Mouse (Mus musculus): ENCODE data around the gene Nt5c3b.

DNA sequence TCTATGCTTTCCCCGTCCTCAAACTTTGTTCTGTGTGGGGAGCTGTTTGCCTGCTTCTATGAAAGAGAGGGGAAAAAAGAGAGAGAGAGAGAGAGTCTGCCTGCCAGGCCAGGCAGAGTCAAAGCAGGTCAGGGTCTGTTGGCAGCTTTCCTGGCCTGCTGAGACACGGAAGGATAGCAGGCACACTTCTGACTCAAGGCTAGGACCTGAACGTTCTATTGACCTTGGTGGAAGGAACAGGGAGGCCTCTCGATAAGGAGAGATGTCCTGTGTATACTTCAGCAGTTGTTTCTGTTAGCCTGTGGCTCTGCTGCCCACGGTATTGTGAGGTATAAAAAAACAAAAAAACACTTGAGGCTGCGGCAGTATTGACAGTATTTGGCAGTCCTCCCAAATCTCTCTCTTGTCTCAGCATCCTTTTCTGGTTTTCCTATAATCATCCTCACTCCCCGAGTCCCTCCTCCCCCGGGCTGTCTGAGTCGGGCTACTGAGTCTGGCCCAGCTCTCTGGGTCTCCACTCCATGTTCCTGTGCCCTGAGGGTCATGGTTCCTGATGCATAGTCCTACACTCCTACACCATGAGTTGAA is 12.9 kb downstream of the Nt5c3b start:
- TF ChIP-seq CTCF (IDR thresholded peaks at IDR 0.05; ENCODE audit: borderline replicate concordance, insufficient read depth, low read length) (no peak), POLR2A (IDR thresholded peaks at IDR 0.05; ENCODE audit: low read depth, low read length) (no peak)

All from embryonic fibroblast, embryonic 13.5 days (primary cell).